Mouse (Mus musculus) intestine, postnatal 0 days (tissue): Measurements from ENCODE around the gene Naa40. TPM values are rescaled to one million over a fixed set of nuclear protein-coding genes. Genes with fewer than 3 reads are reported as not detected.

Experiments used
- ATAC-seq: fragments of 200-750 bp; cut with Nextera tagmentation; 2 replicates; pipeline ENCODE4 v1.8.0; 2017; ENCODE audit warnings: mild to moderate bottlenecking, moderate TSS enrichment, moderate library complexity
- H3K27ac ChIP-seq: fragments of 300-500 bp; sonication (generic); 2 replicates; pipeline ENCODE4 v1.5.1; 2014; ENCODE audit warnings: mild to moderate bottlenecking, low read depth, low read length, moderate library complexity
- H3K27me3 ChIP-seq: fragments of 300-500 bp; sonication (generic); replicated peaks from 2 replicates; pipeline ENCODE4 v1.6.1; 2014; ENCODE audit warnings: low read length, mixed read lengths; ENCODE audit not compliant: control insufficient read depth, insufficient read depth
- H3K36me3 ChIP-seq: fragments of 300-500 bp; sonication (generic); 2 replicates; pipeline ENCODE4 v1.6.1; 2014; ENCODE audit warnings: mild to moderate bottlenecking, moderate library complexity; ENCODE audit not compliant: control insufficient read depth, insufficient read depth
- H3K4me1 ChIP-seq: fragments of 300-500 bp; sonication (generic); replicated peaks from 2 replicates; pipeline ENCODE4 v1.6.1; 2014; ENCODE audit warnings: antibody characterized with exemption, low read length, mixed read lengths; ENCODE audit not compliant: control insufficient read depth, insufficient read depth
- H3K4me2 ChIP-seq: fragments of 300-500 bp; sonication (generic); replicated peaks from 2 replicates; pipeline ENCODE4 v1.6.1; 2014; ENCODE audit warnings: low read depth, mild to moderate bottlenecking, moderate library complexity
- H3K4me3 ChIP-seq: fragments of 300-500 bp; sonication (generic); 2 replicates; pipeline ENCODE4 v1.5.1; 2014; ENCODE audit warnings: low read depth, low read length
- H3K9ac ChIP-seq: fragments of 300-500 bp; sonication (generic); 2 replicates; pipeline ENCODE4 v1.6.1; 2014; ENCODE audit warnings: mild to moderate bottlenecking, low read depth, low read length
- H3K9me3 ChIP-seq: fragments of 300-500 bp; sonication (generic); 2 replicates; pipeline ENCODE4 v1.6.1; 2016; ENCODE audit warnings: mixed run types; ENCODE audit not compliant: control insufficient read depth
- CTCF ChIP-seq: sonication (generic); IDR thresholded peaks from 2 replicates; pipeline ENCODE4 v1.5.1; 2016; ENCODE audit warnings: low read depth, mild to moderate bottlenecking, control low read depth, antibody characterized with exemption, moderate library complexity
- WGBS: fragments of 180-500 bp; shearing (Covaris S2); extraction: QIAGEN DNeasy Blood & Tissue Kit; methylation state at CpG from one replicate; pipeline ENCODE4 v1.1.7; 2014; 5-methylcytosine and 5-hydroxymethylcytosine counted together
- polyA plus RNA-seq: library from polyadenylated mRNA; unstranded; fragments of >200 nt; fragmentation: Nextera tagmentation; extraction: Ambion mirVana; gene quantifications from 2 replicates; pipeline ENCODE4 v1.2.1, GENCODE M21; 2015

Naa40 gene
- polyA plus RNA-seq, 1 experiment from 2014 or later: 18.6 TPM

- H3K9ac ChIP-seq: no peak overlapping the region
- no peaks in the 10 kb centered on the region for H3K9me3 ChIP-seq
- H3K4me3 ChIP-seq: no peak overlapping the region
- no peak for TF ChIP-seq CTCF
- no peak overlapping the region for H3K27ac ChIP-seq
- peaks cover 9% of the 10 kb centered on the region; the same call in 1 of the 2 replicates for H3K4me1 ChIP-seq
- ATAC-seq: no peak
- no peaks in the 10 kb centered on the region for H3K36me3 ChIP-seq
- WGBS: 59% methylated on average over 4 of the region's 4 CpGs
- no peaks in the 10 kb centered on the region for H3K27me3 ChIP-seq
- H3K4me2 ChIP-seq: no peak overlapping the region
Observed at GRCm38 (mm10) chr19:7189026-7189425, 52.0 kb downstream of the Naa40 start.

- no peak overlapping the region for H3K4me3 ChIP-seq
- no peak for ATAC-seq
- no peak for TF ChIP-seq CTCF
Observed at GRCm38 (mm10) chr19:7187157-7187556, 53.8 kb downstream of the Naa40 start.

DNA sequence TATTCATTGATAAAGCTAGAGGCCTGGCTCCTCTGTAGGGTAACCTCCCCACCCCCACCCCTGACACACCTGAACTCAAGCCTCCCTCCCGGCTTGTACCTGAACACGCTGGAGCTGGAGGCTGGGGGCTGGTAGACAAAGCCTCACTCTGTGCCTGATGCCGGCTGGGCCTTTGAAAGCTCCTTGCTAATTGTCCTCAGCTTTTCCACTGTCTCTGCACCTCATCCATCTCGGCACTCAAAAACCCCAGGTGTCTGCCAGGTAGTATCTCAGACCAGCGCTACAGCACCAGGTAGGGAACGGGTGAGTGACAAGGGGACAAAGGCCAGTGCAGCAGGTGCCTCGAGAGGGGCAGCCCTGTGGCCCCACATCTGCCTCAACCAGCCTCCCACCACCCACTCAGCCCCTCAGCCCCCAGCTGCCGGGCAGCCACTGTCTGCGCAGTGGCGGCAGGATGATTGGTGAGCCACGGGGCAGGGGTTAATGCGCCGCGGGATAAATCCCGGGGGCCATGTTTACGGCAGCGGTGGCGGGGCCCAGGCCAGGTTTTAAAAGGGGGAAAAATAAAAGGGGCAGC is 55.2 kb downstream of the Naa40 start:
- Histone ChIP-seq H3K4me2 (peak overlapping the region; percentile 10), H3K27me3 (no peaks in the 10 kb centered on the region), H3K9me3 (no peaks in the 10 kb centered on the region), H3K9ac (no peak overlapping the region), H3K4me1 (peaks cover 7% of the 10 kb centered on the region; the same call in 1 of the 2 replicates), H3K4me3 (no peak overlapping the region), H3K36me3 (no peaks in the 10 kb centered on the region), H3K27ac (no peak overlapping the region)
- WGBS: 22% methylated on average over 18 of the region's 18 CpGs
- no peak for ATAC-seq
- no peak for TF ChIP-seq CTCF

More at GRCm38 (mm10) chr19:7187157-7187556, 53.8 kb downstream of the Naa40 start:
- no peaks in the 10 kb centered on the region for H3K36me3 ChIP-seq
- H3K4me2 ChIP-seq: no peak overlapping the region
- no peaks in the 10 kb centered on the region for H3K27me3 ChIP-seq
- H3K4me1 ChIP-seq: peaks cover 11% of the 10 kb centered on the region; the same call in 1 of the 2 replicates
- no peaks in the 10 kb centered on the region for H3K9me3 ChIP-seq
- 63% methylated on average over 5 of the region's 5 CpGs for WGBS
- no peak overlapping the region for H3K9ac ChIP-seq
- no peak overlapping the region for H3K27ac ChIP-seq

DNA sequence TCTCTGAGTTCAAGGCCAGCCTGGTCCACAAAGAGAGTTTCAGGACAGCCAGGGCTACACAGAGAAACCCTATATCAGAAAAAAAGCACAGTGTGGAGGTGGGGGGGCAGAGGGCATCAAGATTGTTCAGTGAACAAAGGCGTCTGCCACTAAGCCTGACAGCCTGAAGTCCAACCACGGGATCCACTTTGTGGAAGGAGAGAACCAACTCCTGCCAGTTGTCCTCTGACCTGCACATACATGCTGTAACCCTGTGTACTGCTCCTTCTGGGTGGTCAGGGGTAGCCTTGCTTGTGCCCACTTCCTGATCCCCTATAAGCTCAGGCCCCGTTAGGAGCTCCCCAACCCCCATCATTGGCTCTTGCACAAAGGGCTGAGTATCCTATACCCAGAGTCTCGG is 55.9 kb downstream of the Naa40 start:
- WGBS: 46% methylated on average over 4 of the region's 4 CpGs
- peak overlapping the region; percentile 10; the same call in 1 of the 2 replicates for H3K4me2 ChIP-seq

DNA sequence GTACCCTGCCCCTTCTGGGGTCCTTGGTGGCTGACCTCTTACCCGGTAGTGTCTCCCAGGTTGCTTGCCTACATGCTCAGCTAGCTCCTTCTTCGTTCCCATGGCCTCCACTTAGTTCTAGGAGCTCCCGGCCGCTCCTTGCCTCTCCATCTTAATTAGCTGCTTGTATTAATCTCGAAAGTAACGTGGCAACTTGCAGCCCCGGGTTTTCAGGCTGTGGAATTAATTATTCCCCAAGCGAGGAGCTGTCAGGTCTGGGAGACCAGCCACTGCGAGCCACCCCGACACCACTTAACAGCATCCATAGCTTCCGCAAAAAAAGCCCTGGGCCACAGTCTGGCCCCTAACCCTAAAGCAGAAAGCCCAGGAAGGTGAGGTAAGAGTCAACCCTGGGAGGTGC is 57.6 kb downstream of the Naa40 start:
- no peak overlapping the region for H3K4me3 ChIP-seq
- H3K27ac ChIP-seq: no peak overlapping the region
- no peak overlapping the region for H3K9ac ChIP-seq
- H3K9me3 ChIP-seq: no peaks in the 10 kb centered on the region
- no peak for ATAC-seq
- WGBS: 86% methylated on average over 11 of the region's 11 CpGs
- H3K4me2 ChIP-seq: no peak overlapping the region
- H3K36me3 ChIP-seq: no peaks in the 10 kb centered on the region
- H3K27me3 ChIP-seq: no peaks in the 10 kb centered on the region
- peaks cover 7% of the 10 kb centered on the region; the same call in 1 of the 2 replicates for H3K4me1 ChIP-seq
- no peak for TF ChIP-seq CTCF

More for the DNA sequence above, 55.9 kb downstream of the Naa40 start:
- H3K9ac ChIP-seq: no peak overlapping the region
- no peaks in the 10 kb centered on the region for H3K36me3 ChIP-seq
- no peak for TF ChIP-seq CTCF
- ATAC-seq: no peak
- H3K27ac ChIP-seq: no peak overlapping the region
- no peaks in the 10 kb centered on the region for H3K27me3 ChIP-seq
- peaks cover 7% of the 10 kb centered on the region; the same call in 1 of the 2 replicates for H3K4me1 ChIP-seq
- H3K4me3 ChIP-seq: no peak overlapping the region
- H3K9me3 ChIP-seq: no peaks in the 10 kb centered on the region

- H3K4me3 ChIP-seq: no peak overlapping the region
Observed at GRCm38 (mm10) chr19:7182273-7182949, 58.6 kb downstream of the Naa40 start.

More at GRCm38 (mm10) chr19:7182273-7182949, 58.6 kb downstream of the Naa40 start:
- Histone ChIP-seq H3K9ac (no peak overlapping the region), H3K27ac (no peak overlapping the region), H3K36me3 (no peaks in the 10 kb centered on the region), H3K4me2 (peak overlapping the region; percentile 54), H3K4me1 (peaks cover 7% of the 10 kb centered on the region; the same call in 1 of the 2 replicates), H3K9me3 (no peaks in the 10 kb centered on the region), H3K27me3 (no peaks in the 10 kb centered on the region)
- WGBS: 11% methylated on average over 23 of the region's 23 CpGs
- TF ChIP-seq CTCF: no peak
- ATAC-seq: peak; percentile 58
